Mouse (Mus musculus): Measurements from ENCODE around the gene Gm49325.
A peak's percentile ranks its signal among the peaks of the same experiment; 100 is the strongest.

Gene Gm49325

DNA sequence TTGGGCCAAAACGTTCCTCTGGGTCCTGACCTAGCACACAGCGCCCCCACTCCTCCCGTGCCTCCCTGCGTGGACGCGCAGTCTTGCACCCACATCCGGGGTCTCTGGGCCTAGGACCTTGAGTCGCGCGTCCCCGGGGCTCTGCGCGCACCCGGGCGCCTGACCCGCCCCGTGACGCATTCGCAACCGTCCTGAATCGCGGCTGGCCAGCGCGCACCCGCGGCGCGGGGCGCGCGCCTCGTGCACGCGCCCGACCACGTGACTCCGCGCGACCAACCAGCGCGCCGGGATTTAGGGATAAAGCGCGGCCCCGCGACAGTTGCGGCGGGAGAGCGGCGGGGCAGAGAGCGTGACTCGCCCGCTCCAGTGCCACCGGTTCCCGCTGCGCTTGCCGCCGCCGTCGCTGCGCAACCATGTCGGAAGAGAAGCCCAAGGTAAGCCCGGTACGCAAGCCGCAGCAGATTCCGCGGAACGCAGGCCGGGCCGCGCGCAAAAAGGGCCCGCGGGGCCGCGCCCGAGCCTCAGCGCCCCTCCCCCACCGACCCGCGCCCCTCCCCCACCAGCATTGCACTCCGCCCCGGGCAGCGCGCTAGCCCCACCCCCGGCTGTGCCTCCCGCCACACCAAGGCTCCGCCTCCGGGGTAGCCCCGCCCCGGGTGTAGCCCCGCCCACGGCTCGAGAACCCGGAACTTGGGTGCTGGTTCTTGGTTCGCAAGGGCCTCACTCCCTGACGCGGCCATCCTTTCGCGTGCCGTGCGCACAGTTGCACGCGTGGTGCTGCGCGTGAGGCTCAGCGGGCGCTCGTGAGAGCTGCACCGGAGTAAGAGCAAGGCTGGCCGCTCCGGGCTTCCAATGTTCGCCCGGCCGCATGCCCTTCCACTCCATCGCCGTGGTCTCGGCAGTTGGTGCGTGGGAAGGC, at the start of gene Gm49325, which contains the start of gene Sumo3:
Gene Gm49325 (plus strand): TSS at position 290 of the 919 bp plus-strand sequence.
Gene Sumo3 (plus strand): TSS at position 190 of the 919 bp plus-strand sequence.
- DNase-seq (ENCODE audit: low spot score in 2 of 2): peak; percentile 76 to 87

DNA sequence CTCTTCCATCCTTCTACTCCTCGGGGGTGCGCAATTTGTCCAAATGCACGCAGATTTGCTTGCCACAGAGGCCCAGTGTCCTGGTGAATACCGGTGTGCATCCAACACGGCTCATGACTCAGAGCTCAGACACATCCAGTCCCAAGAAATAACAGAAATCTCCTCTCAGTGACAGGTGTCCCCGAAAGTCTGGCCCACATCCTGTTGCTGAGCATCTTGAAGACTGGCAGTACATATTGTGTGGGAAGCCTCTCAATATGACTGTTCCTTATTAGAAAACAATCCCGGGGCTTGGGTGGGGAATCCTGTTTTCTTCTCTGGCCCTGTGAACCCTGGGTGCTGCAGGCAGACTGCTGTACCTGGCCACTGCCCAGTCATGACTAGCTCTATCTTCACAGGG, 49.4 kb upstream of the Gm49325 start:
- no peak for DNase-seq (ENCODE audit: low spot score in 2 of 2)

DNA sequence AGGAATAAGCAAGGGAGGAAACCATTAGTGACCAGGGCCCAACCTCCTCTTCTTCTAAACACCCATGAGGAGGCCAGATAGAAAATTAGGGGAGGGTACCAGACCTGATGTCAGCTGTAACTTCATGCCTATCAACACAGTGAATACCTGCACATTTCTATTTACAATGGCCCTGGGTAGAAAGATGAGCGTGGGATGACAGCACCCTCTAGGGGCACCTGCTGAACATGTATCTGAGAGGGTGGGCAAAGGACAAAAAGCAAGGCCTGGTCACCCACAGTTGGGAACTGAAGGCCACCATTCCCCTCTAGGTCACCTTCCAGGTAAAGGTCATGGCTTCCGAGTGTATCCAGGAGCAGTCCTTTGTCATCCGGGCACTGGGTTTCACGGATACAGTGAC, 48.4 kb upstream of the Gm49325 start:
- no peak for DNase-seq (ENCODE audit: low spot score in 2 of 2)

DNA sequence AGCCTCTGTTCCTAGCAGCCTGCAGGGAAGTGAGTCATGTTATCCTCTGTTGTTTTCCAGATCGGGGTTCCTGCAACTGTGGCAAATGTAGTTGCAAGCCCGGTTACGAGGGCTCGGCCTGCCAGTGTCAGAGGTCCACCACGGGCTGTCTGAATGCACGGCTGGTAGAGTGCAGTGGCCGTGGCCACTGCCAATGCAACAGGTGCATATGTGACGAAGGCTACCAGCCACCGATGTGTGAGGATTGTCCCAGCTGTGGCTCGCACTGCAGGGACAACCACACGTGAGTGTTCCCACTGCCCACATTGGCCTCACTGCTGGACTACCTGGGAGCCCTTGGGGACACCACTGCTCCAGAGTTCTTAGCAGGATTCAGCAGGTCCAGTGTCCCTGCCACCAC, 45.9 kb upstream of the Gm49325 start:
- no peak for DNase-seq (ENCODE audit: low spot score in 2 of 2)

DNA sequence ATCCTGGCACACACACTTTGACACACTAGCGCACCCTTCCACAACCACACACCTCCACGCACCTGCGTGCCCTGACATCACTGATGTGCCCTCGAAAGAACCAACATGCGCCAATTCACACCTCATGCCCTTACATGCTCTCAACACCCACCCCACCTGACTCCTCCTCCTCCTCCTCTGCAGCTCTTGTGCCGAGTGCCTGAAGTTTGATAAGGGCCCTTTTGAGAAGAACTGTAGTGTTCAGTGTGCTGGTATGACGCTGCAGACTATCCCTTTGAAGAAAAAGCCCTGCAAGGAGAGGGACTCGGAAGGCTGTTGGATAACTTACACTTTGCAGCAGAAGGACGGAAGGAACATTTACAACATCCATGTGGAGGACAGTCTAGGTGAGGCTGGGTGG, 45.2 kb upstream of the Gm49325 start:
- DNase-seq (ENCODE audit: low spot score in 2 of 2): no peak

DNA sequence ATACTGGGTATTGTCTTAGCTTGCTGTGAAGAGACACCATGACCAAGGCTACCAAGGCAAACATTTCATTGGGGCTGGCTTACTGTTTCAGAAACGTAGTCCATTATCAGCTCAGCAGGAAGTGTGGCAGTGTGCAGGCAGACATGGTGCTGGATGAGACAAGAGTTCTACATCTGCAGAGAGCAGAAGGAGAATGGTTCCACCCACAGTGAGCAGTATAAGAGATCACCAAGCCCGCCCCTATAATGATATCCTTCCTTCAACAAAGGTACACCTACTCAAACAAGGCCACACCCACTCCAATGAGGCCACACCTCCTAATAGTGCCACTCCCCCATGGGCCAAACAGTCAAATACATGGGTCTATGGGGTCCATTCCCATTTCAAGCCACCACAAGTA, 44.5 kb upstream of the Gm49325 start:
- DNase-seq (ENCODE audit: low spot score in 2 of 2): no peak

DNA sequence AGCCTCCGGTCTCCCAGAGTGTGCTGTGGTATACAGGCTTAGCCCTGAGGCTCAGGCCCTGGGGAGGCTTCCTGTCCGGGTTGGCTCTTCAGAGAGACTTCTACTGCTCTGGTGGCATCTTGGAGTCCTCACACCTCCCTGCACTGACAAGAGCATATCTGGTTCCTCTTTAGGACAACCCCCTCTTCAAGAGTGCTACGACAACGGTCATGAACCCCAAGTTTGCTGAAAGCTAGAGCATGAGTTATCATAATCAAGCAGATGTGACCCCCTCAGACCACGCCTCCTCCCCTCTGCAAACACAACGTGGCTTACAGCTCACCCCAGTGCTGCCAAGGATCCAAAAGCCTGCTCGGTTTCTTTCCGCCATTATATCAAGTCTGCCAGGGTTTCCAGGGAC, 41.0 kb upstream of the Gm49325 start:
- no peak for DNase-seq (ENCODE audit: low spot score in 2 of 2)

DNA sequence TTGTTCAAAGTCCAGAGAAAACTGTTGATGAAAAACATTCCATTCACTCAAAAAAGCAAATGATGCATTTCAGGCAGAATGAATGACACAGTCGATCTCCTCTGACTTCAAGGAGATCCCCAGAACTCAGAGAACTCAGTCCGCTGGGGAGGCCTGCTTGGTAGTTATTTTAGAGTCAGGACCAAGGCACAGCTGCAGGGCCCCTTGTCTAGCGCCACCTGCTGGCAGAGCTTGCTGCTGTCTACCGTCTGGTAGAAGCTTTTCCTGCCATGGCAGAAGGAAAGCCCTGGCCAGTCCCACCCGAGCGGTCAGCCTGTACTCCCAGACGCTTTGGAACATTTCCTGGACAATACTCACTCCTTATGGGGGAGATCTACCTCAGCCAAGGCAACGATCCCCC, 39.3 kb upstream of the Gm49325 start:
- peak; percentile 58 to 66 for DNase-seq (ENCODE audit: low spot score in 2 of 2)

DNA sequence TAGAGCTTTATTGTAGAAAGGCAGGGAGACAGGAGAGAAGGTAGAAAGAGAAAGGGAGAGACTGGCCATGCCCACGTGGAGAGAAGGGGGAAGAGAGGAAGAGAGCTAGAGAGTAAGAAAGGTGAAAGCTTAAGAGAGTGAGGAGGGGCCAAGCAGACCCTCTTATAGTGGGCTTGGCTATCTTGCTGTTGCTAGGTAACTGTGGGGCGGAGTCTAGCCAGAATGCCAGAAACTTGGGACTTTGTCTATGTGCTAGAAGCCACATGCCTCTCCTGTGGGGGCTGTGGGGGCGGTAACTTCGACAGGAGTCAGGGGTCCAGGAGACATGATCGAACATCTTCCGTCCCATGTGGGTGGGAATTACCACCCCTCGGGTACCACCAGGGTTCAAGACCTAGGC, 36.5 kb upstream of the Gm49325 start:
- no peak for DNase-seq (ENCODE audit: low spot score in 2 of 2)

DNA sequence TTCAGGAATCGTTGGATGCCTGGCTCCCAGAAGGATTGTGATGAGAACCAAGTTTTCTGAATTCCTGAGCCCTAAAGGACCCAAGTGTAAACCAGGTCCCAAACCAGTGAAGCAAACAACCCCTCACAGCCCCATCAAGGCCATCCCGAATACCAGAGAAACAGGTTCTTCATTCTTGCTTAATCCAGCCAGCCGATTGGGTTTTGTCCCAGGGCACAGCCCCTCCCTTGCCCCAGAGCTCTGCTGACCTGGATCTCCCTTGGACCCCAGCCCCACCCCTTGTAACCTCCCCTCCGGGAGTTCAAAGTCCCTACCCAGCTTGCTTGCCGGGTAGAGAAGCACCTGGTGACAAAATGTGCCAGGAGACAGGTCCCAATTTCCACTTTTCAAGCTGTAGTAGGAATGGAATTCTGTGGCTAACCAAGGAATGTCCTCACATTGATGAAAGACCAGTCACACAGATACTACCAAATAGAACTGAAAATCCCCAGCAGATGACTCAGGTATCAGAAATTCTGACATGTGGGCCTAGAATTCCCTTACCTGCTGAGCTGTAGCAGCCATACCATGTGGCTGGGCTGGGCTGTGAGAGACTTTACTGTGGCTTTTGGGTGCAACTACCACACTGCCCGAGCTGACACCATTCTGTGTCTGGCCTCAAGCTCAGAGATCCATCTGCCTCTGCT, 35.9 kb upstream of the Gm49325 start:
- DNase-seq (ENCODE audit: low spot score in 2 of 2): no peak

DNA sequence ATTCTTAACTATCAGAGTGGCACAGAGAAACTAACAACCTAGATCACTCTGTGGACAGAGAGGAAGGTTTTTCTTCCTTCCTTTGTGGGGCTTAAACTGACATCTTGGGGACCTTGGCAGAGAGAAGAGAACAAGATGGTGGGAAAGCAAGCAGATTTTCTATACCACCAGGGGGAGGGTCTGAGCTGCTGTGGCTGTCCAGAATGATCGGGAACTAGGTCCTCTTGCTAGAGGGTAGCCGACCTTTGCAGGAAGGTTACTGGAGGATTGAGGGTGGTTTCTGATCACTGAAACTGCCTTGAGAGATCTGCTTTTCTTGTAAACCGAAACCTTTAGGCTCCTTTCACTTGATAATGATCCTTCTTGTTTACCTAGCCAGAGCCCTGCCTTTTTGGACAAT, 33.8 kb upstream of the Gm49325 start:
- no peak for DNase-seq (ENCODE audit: low spot score in 2 of 2)

DNA sequence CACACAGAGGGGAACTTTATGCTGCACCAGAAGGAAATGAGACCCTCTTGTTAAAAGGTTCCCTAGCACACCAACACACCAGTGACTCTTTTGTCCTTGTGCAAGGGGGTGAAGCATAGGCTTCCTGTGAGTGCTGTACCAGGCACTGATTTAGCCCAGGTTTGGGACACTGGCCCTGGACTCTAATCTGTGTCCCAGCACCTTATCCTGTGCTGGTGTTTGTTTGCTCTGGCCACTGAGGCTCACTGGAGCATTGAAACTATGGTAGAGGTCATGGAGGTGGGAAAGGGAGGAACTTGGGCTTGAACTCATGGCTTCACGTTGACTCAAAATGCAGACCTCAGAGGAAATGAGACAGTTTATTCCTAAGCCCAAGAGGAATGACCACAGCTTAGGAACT, 32.8 kb upstream of the Gm49325 start:
- no peak for DNase-seq (ENCODE audit: low spot score in 2 of 2)

DNA sequence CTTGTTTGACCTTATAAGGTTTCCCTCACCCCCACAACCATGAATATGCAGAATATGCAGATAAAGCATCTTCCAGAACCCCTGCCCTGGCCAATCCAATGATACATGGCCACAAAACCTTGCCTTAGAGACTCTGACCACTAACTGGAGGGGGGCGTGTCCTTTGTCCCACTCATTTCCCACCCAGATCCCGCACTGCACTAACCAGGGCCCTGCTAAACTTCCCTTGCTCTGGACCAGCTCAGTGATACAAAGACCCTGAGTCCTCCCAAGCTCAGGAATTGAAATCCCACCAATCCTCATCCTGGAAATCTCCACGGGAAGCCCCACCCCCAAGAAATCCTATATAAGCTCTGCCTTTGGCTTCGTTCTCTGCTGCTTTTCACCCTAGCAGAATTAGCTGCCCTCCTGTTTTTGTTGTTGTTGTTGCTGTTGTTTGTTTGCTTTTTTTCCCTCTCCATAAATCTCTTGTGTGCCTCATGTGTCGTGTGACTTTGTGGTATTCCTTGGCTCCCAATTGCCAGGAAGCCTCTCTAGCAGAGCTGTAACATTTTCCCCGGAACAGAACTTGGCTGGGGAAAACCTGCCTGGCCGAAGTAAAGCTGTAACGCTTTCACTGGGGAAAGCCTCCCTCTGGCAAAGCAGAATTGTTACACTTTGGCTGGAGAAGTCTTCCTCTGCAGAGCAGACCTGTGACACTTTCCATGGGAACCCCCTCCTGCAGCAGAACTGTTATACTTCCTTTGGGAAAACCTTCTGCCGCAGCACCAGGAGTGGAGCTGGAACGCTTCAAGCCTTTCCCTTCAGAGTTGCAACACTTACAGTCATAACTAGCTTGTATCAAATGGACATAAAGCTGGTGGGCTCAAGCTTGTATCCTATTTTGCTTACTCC, 25.7 kb upstream of the Gm49325 start:
- DNase-seq (ENCODE audit: low spot score in 2 of 2): no peak

DNA sequence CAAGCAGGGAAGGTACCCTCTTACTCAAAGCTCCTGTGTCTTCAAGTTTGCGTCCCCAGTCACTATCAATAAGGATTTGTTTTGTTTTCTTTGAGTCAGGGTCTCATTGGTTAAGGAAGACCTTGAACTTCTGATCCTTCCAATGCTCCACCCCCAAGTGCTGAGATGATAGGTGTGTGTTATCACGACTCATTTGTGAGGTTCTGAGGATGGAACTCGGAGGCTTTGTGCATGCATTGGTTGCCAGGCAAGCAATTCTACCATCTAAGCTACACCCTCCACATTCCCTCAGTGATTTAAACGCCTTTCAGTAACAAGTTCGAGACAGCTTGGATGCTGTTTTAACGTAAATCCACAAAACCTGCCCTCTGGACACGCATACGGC, 25.0 kb upstream of the Gm49325 start:
- DNase-seq (ENCODE audit: low spot score in 2 of 2): no peak

DNA sequence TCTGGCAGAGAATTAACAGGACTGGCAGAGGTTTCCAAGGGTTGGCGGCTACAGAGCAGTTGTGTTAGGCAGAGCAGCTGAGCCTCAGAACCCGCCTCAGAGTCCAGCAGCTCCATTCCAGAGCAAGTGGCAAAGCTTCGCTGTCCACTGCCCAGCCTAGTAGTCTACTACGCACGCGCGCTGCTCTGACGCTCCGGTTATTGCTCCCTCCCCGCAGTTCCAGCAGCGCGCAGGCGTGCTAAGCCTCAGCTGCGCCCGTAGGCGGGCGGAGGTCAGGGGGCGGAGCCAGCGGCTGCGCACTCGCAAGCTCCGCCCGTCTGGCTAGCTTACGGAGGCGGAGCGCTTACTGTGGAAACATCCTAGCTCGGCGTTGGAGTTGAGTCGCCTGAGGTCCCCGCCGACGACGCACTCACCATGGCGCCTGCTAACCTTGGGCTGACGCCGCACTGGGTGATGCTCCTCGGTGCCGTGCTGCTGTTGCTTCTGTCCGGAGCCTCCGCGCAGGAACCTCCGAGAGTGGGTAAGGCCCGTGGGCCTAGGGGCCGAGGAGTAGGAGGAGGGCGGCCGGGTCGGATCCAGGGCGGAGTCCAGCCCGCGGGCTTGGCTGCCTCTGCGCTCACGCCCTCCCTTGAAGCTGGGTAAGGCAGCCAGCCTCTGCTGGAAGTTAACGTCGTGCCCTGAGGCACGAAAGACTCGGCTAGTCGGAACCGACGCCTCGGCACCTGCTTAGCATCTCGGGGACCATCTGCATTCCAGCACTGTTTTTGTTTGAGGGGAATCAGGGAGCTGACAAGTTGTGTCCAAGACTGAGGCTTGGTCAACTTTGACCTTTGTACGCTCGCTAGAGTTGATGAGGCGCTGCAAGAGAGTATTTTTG, 24.4 kb upstream of the Gm49325 start, which contains the start of gene Pttg1ip:
Gene Pttg1ip (plus strand): TSS at position 313 of the 877 bp plus-strand sequence.
- peak; percentile 82 to 89 for DNase-seq (ENCODE audit: low spot score in 2 of 2)

DNA sequence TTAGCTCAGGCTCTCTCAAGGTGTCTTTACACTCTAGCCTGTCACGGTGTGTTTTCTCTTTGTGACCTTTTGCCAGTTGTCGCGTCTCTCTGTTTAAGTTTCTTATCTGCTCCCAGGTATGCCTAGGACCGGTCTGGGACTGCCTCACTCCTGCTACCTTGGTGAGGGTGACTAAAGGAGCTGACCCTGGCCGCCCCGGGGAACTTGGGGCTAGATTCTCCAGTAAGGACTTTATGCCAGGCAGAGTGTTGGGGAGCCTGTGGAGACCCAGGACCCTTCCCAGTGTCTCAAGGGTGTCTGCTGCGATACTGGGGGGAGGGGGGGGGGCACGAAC, 23.7 kb upstream of the Gm49325 start:
- DNase-seq (ENCODE audit: low spot score in 2 of 2): no peak

DNA sequence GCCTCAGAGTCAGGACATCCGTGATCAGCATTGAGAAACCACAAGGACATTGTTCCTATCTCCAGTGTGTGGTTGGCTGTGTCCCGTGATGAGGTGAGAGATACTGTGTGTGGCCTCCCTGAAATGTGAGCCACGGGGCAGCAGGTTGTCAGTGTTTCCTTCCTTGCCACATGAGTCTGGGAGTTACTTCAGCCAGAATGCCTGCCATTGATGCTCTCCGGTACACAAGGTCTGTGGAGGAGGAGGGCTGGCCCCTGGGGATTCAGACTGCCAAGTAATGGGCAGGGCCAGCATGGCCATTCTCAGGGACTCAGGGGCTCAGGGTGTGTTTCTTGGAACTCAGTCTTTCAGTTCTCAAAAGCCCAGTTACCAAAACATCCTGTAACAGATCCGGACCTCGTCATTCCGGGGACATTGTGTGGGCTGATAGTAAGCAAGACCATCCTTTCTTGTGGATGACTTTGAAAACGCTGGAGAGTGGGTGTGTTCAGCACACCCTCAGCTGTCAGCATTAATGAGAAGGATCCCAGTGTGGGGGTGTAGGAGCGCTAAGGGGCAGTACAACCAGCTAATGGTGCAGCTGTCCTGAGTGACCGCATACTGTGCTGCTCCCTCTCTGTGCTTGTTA, 22.1 kb upstream of the Gm49325 start:
- no peak for DNase-seq (ENCODE audit: low spot score in 2 of 2)

DNA sequence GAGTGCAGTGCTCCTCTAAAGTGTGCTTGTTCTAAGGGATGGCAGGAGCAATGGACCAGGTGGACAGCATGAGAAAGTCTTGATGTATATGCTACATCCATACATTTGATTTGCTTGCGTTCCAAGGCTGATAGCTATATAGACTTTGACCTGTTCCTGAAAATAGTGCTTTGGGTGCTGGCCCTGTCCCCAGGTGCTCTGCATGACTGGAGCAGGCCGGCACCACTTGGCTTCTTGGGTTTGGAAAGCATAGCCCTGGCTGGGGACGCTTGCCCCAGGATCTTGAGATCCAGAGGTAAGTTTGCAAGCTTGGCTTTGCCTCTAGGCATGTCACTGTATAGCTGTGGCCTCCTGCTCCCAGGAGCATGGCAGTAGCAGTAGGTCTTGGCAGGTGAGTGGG, 19.4 kb upstream of the Gm49325 start:
- no peak for DNase-seq (ENCODE audit: low spot score in 2 of 2)

DNA sequence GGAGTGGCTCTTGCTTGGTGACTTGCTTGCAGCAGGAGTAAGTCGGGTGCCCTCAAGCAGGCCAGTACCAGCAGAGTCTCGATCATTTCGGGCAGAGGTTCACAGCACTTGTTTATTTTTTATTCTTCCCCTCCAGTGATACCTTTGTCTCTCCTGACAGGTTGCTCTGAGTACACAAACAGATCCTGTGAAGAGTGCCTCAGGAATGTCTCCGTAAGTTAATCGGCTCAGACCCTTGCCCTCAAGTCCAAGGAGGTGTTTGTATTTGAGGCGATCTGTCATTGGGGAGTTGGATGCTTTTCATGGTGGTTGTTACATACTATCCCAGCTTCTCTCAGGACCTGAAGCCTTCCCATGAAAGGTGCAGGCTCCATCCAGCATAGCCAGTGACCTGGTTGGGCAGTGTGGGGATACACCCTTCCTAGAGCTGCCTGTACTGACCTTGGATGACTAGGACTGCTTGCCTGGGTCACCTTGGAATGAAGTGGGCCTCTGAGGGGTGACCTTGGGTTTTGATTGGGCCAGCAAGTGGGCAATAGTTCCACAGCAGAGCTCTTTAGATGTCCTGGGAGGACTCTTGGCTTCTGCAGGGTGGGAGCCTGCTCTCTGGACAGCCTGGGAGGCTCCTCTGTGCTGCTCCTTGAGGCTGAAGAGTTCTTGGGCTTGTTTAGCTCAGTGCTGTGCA, 18.8 kb upstream of the Gm49325 start:
- no peak for DNase-seq (ENCODE audit: low spot score in 2 of 2)

DNA sequence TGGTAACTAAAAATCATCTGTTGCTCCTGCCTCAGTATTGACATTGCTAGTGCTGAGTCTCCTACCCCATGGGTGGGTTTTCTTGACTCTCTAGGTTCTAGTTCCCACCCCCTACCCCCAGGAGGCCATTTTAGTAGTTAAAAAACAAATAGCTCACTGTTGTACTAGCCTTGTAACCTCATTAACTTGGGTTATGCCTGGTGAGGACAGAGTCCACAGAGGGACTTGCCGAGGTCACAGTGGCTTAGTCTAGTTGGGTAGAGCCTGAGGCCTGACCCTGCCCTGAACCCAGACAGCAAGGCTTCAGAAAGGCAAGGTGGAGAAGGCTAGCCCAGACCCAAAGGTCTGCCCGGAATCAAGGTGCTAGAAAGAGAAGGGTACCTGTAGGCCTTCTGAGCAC, 18.0 kb upstream of the Gm49325 start:
- no peak for DNase-seq (ENCODE audit: low spot score in 2 of 2)

All from frontal cortex, postnatal 25 days (tissue).